Mouse (Mus musculus): ENCODE data around the gene Arid1b. TPM values are rescaled to one million over a fixed set of nuclear protein-coding genes. Genes with fewer than 3 reads are reported as not detected.

Arid1b gene
- polyA plus RNA-seq, 1 experiment from 2014 or later = 17.4 TPM

DNA sequence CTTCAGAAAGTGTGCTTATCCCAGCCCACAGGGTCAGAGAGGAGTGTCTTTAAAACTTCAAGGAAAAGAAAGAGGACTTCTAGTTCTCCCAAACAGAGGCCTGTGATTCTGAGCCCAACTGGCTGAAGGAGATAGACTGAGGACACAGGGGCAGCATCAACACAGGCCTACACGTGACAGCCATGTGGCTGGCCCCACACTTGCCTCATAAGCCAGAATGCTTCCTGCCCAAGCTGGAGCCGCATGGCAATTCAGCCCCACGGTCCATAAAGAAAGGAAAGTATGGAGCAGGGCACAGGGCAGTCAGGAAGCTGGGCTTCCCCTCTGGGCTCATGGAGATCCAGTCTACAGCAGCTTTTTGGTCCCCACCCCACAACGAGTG, 293.1 kb downstream of the Arid1b start:
- WGBS = 82% methylated on average over 4 of the region's 4 CpGs
- no peak overlapping the region for H3K4me2 ChIP-seq (replicated peaks)

DNA sequence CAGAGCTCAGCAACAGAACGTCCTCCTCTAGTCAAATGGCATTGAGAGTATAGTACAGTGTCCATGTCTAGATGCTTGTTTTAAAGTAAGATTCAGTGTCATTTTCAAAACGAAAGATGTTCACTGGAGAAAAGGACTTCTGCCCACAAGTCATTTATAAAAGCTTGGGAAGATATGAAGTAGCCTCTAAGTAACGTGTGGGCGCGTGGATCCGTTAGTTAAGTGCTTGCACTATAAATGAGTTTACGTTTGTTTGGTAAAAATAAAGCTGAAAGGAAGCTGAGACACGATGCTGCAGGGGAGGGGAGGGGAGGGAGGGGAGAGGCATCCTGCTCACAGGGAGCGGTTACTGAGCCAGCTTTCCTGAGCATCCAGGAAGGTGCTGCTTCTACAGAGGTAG, 293.5 kb downstream of the Arid1b start:
- WGBS = 88% methylated on average over 9 of the region's 9 CpGs
- Histone ChIP-seq H3K36me3 (peaks cover 12% of the 10 kb centered on the region), H3K4me3 (no peak overlapping the region)

More for the DNA sequence above, 293.1 kb downstream of the Arid1b start:
- no peak overlapping the region for H3K27ac ChIP-seq (replicated peaks)
- no peaks in the 10 kb centered on the region for H3K27me3 ChIP-seq
- H3K9me3 ChIP-seq = no peaks in the 10 kb centered on the region
- peaks cover 12% of the 10 kb centered on the region for H3K36me3 ChIP-seq
- no peak overlapping the region for H3K4me3 ChIP-seq
- no peak overlapping the region for H3K9ac ChIP-seq (replicated peaks)
- peaks cover 31% of the 10 kb centered on the region for H3K4me1 ChIP-seq
- ATAC-seq (ENCODE audit: low FRiP score, low read depth) = no peak

DNA sequence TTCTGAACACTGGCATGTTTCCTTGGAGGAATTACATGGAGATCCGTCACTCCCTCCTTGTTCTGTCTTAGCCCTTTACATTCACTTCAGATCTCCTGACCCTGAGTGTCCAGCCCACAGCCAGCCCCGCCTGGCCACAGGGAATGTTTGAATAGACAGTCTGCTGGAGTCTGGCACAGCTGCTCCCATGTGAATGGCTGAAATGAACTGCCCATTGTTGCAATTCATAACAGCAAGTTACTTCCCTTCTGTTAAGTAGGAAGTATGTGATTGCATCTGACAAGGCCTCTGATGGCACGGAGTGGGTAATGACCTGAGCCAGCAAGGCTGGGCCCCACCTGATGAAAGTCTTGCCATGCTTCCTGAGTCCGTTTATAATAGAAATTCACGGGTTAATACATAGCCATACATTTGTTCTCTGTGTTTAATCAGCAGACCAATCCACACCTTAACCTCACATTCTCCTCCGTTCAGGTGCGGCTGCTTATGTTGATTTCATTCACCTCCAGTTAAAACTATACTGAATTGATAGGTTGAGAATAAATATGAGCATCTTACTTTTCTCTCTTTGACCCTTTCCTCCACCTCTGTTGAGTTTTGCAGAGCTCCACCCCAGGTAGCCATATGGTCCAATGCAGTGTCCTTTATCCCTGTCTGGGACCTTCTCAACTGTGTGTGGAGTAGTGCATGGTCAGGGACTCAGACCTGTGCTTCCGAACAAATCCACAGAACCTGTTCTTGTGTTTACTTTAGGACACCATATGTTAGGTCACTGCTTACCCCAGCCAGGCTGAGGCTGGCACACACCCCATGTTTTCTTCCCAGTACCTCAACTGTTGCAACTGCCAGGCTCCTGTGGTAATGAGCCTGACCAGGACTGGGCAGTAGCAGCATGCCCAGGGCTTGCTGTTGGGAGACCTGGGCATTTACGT, 299.8 kb downstream of the Arid1b start:
- peak; percentile 47; the same call in 1 of the 2 replicates for ATAC-seq (ENCODE audit: low FRiP score, low read depth)
- Histone ChIP-seq H3K4me2 (replicated peaks) (no peak overlapping the region), H3K4me1 (peaks cover 36% of the 10 kb centered on the region), H3K9ac (replicated peaks) (no peak overlapping the region), H3K27ac (replicated peaks) (peak overlapping the region; percentile 75), H3K36me3 (peaks cover 10% of the 10 kb centered on the region), H3K9me3 (no peaks in the 10 kb centered on the region), H3K27me3 (no peaks in the 10 kb centered on the region), H3K4me3 (no peak overlapping the region)
- 56% methylated on average over 9 of the region's 9 CpGs for WGBS

More for the DNA sequence above, 293.5 kb downstream of the Arid1b start:
- no peaks in the 10 kb centered on the region for H3K9me3 ChIP-seq
- H3K4me1 ChIP-seq = peaks cover 31% of the 10 kb centered on the region
- no peak overlapping the region for H3K4me2 ChIP-seq (replicated peaks)
- no peak overlapping the region for H3K9ac ChIP-seq (replicated peaks)
- no peak overlapping the region for H3K27ac ChIP-seq (replicated peaks)
- ATAC-seq (ENCODE audit: low FRiP score, low read depth) = no peak
- no peaks in the 10 kb centered on the region for H3K27me3 ChIP-seq

DNA sequence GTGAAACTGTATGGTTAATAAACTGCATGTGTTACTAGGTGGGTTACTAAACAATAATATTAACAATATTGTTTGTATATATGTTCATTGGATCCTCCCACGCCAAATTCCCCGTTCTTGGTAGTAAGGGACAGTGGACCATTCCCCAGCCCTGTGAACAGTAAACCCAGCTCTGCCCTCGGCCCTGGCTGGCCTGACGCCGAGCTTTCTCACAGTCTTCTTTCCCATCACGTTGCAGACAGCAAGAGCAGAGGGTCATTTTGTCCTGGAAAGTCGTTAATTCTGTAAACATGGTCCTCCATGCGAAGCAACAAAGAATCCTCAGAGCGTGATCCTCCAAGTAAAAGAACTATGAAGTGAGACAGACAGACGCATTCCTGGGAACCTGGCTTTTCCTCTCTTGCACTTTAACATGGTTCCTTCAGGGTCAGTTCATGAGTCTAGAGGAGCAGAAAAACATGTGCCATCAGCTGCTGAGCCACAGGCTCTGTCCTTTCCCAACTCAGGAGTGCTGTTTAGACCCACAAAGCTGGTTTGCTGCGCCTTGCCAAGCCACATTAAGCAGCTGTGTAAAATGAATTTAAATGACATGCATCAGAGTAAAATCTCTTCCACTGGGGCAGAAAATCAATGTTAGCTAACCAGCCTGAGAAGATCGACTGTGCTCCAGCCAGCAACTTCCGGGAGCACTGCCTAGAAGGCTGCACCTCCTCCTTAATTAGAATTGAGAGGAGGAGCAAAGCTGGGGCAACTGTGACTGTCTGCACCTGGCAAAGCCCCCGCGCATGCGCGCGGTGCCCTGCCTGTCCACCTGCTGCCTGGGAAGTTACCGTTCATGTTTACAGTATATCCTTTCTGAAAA, 301.2 kb downstream of the Arid1b start:
- H3K27ac ChIP-seq (replicated peaks) = peak overlapping the region; percentile 75
- H3K4me3 ChIP-seq = no peak overlapping the region
- peaks cover 36% of the 10 kb centered on the region for H3K4me1 ChIP-seq
- peaks cover 10% of the 10 kb centered on the region for H3K36me3 ChIP-seq
- 68% methylated on average over 19 of the region's 19 CpGs for WGBS
- H3K9me3 ChIP-seq = no peaks in the 10 kb centered on the region
- H3K9ac ChIP-seq (replicated peaks) = peak overlapping the region; percentile 31
- no peaks in the 10 kb centered on the region for H3K27me3 ChIP-seq
- ATAC-seq (ENCODE audit: low FRiP score, low read depth) = peak; percentile 76
- no peak overlapping the region for H3K4me2 ChIP-seq (replicated peaks)

DNA sequence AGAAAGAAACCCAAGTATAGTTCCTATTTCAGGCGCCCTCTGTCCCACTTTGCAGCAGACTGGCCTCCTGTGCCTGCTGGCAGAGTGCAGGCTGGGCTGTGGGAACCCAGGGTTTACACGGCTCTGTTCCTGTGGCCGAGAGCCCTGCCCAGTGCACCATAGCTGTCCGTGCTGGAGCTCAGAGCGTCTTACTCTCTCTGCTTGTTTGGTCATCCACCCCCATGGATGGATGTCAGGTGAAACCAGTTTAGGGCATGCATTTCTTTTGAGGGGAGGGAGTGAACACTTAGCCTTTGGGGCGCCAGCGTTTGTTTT, 301.8 kb downstream of the Arid1b start:
- ATAC-seq (ENCODE audit: low FRiP score, low read depth) = peak; percentile 44
- Histone ChIP-seq H3K9me3 (no peaks in the 10 kb centered on the region), H3K4me2 (replicated peaks) (no peak overlapping the region), H3K9ac (replicated peaks) (0 out of 2 replicates have a peak overlapping the region, but pooled peaks have one; percentile 31), H3K4me3 (no peak overlapping the region), H3K36me3 (peaks cover 8% of the 10 kb centered on the region), H3K27ac (replicated peaks) (peak overlapping the region; percentile 63), H3K27me3 (no peaks in the 10 kb centered on the region), H3K4me1 (peaks cover 36% of the 10 kb centered on the region)
- WGBS = 80% methylated on average over 7 of the region's 7 CpGs

DNA sequence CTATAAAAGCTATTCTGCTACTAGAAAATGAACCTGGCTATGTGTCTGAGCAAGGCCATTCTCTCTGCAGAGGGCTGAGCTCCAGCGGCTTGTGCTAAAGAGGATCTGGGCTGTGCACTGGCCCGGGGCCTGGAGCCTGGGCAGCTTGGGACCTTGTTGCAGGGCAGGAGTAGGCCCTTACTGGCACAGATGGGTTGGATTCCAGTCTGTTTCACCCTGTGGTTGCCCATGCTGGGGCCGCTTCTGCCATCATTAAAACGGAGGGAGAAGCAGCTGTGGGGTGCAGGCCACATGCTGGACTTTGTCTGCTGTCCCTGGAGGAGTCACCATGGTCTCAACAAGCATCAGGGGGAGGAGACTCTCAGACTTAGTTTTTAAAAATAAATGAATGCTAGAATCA, 303.4 kb downstream of the Arid1b start:
- no peak overlapping the region for H3K4me3 ChIP-seq
- no peak overlapping the region for H3K4me2 ChIP-seq (replicated peaks)
- H3K27me3 ChIP-seq = no peaks in the 10 kb centered on the region
- no peak for ATAC-seq (ENCODE audit: low FRiP score, low read depth)
- 93% methylated on average over 4 of the region's 4 CpGs for WGBS
- no peaks in the 10 kb centered on the region for H3K36me3 ChIP-seq
- H3K27ac ChIP-seq (replicated peaks) = 0 out of 2 replicates have a peak overlapping the region, but pooled peaks have one; percentile 12
- H3K4me1 ChIP-seq = peaks cover 36% of the 10 kb centered on the region
- H3K9me3 ChIP-seq = no peaks in the 10 kb centered on the region
- H3K9ac ChIP-seq (replicated peaks) = no peak overlapping the region

DNA sequence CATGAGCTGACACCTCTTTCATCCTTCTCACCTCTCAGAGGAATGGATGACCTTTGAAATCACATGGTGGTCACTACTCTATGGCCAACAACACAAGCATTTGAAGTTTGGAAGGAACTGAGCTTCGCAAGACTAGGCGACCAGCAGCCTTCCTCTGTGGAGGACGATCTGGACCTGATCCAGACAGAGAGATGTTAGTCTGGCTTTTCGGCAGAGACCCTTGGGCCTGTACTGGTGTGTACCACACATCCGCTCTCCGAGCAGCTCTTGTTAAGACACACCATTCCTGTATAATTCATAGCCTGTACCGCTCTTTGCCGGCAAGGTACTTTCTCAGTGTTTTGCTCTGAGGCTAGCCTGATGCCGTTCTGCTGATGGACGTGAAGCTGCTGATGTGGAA, 303.9 kb downstream of the Arid1b start:
- H3K27ac ChIP-seq (replicated peaks) = no peak overlapping the region

DNA sequence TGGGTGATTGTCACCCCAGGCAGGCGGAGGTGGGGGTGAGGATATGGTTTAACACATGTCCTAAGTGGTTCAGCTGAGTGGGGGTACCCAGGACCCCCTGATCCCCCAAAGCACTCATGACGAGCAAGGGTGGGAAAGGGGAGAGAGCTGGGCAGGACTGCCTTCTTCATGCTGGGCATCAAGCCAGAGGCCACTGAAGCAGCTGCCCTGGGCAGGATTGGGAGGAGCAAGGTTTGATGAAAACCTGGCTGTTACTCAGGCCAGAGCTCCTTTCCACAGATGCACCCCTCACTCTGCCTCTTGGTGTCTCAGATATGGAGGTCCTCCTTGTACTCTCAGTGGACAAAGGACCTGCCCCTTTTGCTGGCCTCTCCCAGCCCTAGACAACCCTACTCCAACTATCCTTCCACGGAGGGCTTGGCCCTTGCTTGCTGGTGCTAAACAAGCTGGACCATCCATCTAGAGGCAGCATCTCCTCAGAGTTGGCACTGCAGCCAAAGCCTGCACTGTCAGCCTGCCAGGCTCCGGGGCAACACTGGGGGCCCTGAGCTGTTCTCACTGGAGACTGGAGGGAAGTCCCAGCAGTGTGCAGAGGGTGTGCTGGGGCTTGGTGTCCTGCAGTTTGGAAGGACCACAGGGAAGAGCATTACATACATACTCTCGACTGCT, 304.9 kb downstream of the Arid1b start:
- Histone ChIP-seq H3K4me1 (peaks cover 29% of the 10 kb centered on the region), H3K36me3 (no peaks in the 10 kb centered on the region), H3K4me3 (no peak overlapping the region), H3K4me2 (replicated peaks) (no peak overlapping the region), H3K9me3 (no peaks in the 10 kb centered on the region), H3K9ac (replicated peaks) (no peak overlapping the region), H3K27me3 (no peaks in the 10 kb centered on the region), H3K27ac (replicated peaks) (no peak overlapping the region)
- WGBS = 87% methylated on average over 5 of the region's 5 CpGs
- no peak for ATAC-seq (ENCODE audit: low FRiP score, low read depth)

More for the DNA sequence above, 303.9 kb downstream of the Arid1b start:
- H3K27me3 ChIP-seq = no peaks in the 10 kb centered on the region
- peaks cover 36% of the 10 kb centered on the region for H3K4me1 ChIP-seq
- ATAC-seq (ENCODE audit: low FRiP score, low read depth) = no peak
- no peaks in the 10 kb centered on the region for H3K9me3 ChIP-seq
- no peak overlapping the region for H3K9ac ChIP-seq (replicated peaks)
- no peak overlapping the region for H3K4me3 ChIP-seq
- WGBS = 89% methylated on average over 10 of the region's 10 CpGs
- no peak overlapping the region for H3K4me2 ChIP-seq (replicated peaks)
- H3K36me3 ChIP-seq = no peaks in the 10 kb centered on the region

DNA sequence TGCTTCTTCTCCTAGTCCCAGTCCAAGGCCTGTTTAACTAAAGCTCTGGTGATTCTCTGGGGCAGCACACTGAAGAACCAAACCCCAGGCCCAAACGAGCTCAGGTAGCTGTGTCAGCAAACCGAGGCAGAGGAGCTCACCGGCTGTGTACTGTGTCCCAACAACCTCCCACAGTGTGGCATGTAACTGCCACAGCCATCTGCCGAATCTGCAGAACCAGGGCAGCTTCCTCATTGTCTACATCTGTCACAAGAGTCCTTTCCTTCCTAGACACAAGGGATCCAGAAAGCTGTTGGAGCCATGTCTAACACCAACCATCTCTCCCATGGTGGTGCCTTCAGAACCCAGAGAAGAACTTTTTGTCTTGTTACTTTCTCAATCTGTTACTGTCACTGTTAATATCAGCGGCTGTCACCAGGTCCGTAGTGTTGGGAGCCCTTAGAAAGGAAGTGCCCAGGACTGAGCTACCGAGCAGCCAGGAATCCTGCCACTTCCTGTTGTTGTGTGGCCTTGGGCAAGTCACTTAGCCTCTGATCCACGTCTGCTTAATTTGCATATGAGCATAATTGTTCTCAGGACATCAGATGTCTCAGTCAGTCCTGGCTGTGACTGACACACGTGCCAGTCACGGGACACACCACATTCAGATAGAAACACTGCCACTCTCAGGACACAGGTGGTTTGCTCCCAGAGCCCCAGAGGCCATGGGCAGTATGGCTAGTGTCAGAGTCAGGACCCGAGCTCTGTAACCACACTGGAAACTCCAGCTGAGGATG, 309.0 kb downstream of the Arid1b start:
- Histone ChIP-seq H3K4me2 (replicated peaks) (no peak overlapping the region), H3K4me1 (no peaks in the 10 kb centered on the region), H3K27ac (replicated peaks) (no peak overlapping the region), H3K27me3 (no peaks in the 10 kb centered on the region), H3K9me3 (no peaks in the 10 kb centered on the region), H3K9ac (replicated peaks) (no peak overlapping the region), H3K4me3 (no peak overlapping the region), H3K36me3 (peaks cover 22% of the 10 kb centered on the region)
- ATAC-seq (ENCODE audit: low FRiP score, low read depth) = no peak
- WGBS = 75% methylated on average over 11 of the region's 11 CpGs

DNA sequence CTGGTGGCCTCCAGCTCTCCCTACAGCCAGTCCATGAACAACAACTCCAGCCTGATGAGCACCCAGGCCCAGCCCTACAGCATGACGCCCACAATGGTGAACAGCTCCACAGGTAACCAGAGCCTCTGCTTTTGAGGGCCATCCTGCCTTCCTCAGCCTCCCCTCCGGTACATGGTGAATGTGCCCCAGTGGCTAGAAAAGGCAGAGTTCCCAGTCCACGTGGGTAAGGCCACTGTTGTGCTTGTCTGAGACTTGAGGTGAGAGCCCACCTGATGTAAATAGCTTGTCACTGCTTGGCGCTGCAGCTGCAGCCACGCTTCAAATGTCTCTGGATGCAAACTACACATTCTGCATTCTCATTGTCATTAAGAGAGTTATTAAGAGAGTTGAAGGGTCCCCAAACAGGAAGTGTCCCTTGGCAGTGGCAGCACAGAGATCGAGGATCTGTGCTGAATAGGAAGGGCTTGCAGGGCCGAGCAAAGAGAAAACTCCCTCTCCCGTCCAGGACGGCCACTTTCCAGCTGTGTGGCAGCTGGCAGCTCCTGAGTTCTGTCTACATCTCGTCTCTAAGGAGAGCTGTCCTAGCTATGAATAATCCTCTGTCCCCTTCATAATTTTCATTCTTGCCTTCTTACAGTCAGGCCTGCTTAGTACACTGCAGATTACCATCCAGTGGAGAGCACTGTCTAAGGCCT, 311.8 kb downstream of the Arid1b start:
- Histone ChIP-seq H3K9ac (replicated peaks) (no peak overlapping the region), H3K27me3 (no peaks in the 10 kb centered on the region), H3K36me3 (peaks cover 22% of the 10 kb centered on the region), H3K4me2 (replicated peaks) (no peak overlapping the region), H3K4me1 (peaks cover 8% of the 10 kb centered on the region; the same call in 1 of the 2 replicates), H3K4me3 (no peak overlapping the region), H3K27ac (replicated peaks) (no peak overlapping the region), H3K9me3 (no peaks in the 10 kb centered on the region)
- 91% methylated on average over 10 of the region's 10 CpGs for WGBS
- no peak for ATAC-seq (ENCODE audit: low FRiP score, low read depth)

DNA sequence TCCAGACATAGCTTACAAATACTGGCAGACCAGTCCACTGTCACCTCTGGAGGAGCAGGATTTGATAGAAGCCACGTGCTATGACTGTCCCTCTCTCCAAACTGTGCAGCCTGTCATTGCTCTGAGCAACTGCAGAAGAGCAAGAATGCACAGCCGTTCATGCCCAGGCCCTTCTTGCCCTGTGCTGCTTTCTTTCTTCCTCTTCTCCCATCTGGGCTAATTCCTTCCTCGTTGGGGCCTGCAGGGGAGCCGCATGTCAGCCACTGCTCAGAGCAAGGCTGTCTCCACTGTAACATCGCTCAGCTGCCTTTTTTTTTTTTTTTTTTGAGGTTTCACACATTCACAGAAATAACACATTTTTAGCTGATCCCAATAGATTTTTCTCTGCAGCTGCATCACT, 315.8 kb downstream of the Arid1b start:
- no peaks in the 10 kb centered on the region for H3K9me3 ChIP-seq
- H3K27me3 ChIP-seq = no peaks in the 10 kb centered on the region
- no peak overlapping the region for H3K4me3 ChIP-seq
- peaks cover 44% of the 10 kb centered on the region for H3K36me3 ChIP-seq
- H3K4me1 ChIP-seq = peaks cover 17% of the 10 kb centered on the region; the same call in 1 of the 2 replicates
- H3K4me2 ChIP-seq (replicated peaks) = no peak overlapping the region
- ATAC-seq (ENCODE audit: low FRiP score, low read depth) = no peak
- WGBS = 44% methylated on average over 5 of the region's 5 CpGs
- no peak overlapping the region for H3K9ac ChIP-seq (replicated peaks)
- no peak overlapping the region for H3K27ac ChIP-seq (replicated peaks)

All from midbrain, embryonic 12.5 days (tissue).